Mouse (Mus musculus): ENCODE results near the gene 5330417H12Rik. TPM values are rescaled to one million over a fixed set of nuclear protein-coding genes. Genes with fewer than 3 reads are reported as not detected.

Gene 5330417H12Rik
- total RNA-seq, 2 experiments from 2014 or later: not detected

DNA sequence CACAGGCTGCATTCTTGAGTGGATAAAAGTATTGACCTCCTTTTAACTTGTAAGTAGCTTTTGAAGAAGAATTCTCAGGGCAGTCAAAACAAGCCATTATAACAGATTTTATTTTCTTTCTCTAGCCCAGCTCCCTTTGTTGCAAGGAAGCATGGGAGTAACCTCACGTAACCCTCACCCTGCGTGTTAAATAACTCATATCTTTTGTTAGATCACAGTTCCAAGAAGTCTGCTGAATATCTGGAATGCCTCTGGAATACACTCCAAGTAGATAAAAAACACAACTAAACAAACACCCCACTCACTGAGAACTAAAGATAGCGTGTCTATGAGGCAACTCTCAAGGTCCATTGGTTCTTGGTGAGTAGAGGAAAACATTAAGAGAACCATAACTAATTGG lies 50.7 kb downstream of the 5330417H12Rik start:
- no peak for ATAC-seq (replicated peaks; ENCODE audit: low FRiP score, poor library complexity, severe bottlenecking)

Other genes starting within 250 kb of the 5330417H12Rik start
- gene Olfml1, start 57.7 kb downstream of the 5330417H12Rik start, total RNA-seq (2015; ENCODE audit: low replicate concordance): not detected in 2 replicates
- gene Olfml1, start 57.7 kb downstream of the 5330417H12Rik start, total RNA-seq (2017; ENCODE audit: low replicate concordance): 1.2 TPM in 1 of 2 replicates, not detected in the other
- gene Ppfibp2, start 30.0 kb downstream of the 5330417H12Rik start, total RNA-seq (2015; ENCODE audit: low replicate concordance): 2.9 TPM in 1 of 2 replicates, not detected in the other
- 1.7 and 1.9 TPM in 2 replicates for gene Ppfibp2, start 30.0 kb downstream of the 5330417H12Rik start, total RNA-seq (2017; ENCODE audit: low replicate concordance)
- gene Cyb5r2, start 132.9 kb upstream of the 5330417H12Rik start, total RNA-seq (2015; ENCODE audit: low replicate concordance): not detected in 2 replicates
- not detected in 2 replicates for gene Cyb5r2, start 132.9 kb upstream of the 5330417H12Rik start, total RNA-seq (2017; ENCODE audit: low replicate concordance)
- not detected in 2 replicates for gene Ovch2, start 176.0 kb upstream of the 5330417H12Rik start, total RNA-seq (2015; ENCODE audit: low replicate concordance)
- not detected in 2 replicates for gene Ovch2, start 176.0 kb upstream of the 5330417H12Rik start, total RNA-seq (2017; ENCODE audit: low replicate concordance)
- gene Olfr467, start 187.1 kb upstream of the 5330417H12Rik start, total RNA-seq (2015; ENCODE audit: low replicate concordance): not detected in 2 replicates
- not detected in 2 replicates for gene Olfr467, start 187.1 kb upstream of the 5330417H12Rik start, total RNA-seq (2017; ENCODE audit: low replicate concordance)
- gene Olfr469, start 200.4 kb upstream of the 5330417H12Rik start, total RNA-seq (2015; ENCODE audit: low replicate concordance): not detected in 2 replicates
- gene Olfr469, start 200.4 kb upstream of the 5330417H12Rik start, total RNA-seq (2017; ENCODE audit: low replicate concordance): not detected in 2 replicates
- not detected in 2 replicates for gene Olfr470, start 222.3 kb upstream of the 5330417H12Rik start, total RNA-seq (2015; ENCODE audit: low replicate concordance)
- gene Olfr470, start 222.3 kb upstream of the 5330417H12Rik start, total RNA-seq (2017; ENCODE audit: low replicate concordance): not detected in 2 replicates

Measured in erythroid progenitor cell, adult 5-6 weeks (primary cell).